Mouse (Mus musculus) gastrocnemius, adult 18-20 months (tissue): ENCODE data around the gene Ttll5. TPM values are rescaled to one million over a fixed set of nuclear protein-coding genes. Genes with fewer than 3 reads are reported as not detected.

ENCODE experiments used
- DNase-seq: peaks from one replicate; pipeline ENCODE4 v3.0.0; 2021; ENCODE audit warnings: low spot score
- total RNA-seq, 2 experiments: library from RNA; stranded (reverse); gene quantifications; 2 replicates each; pipeline ENCODE4 v1.2.3; 2021

The Ttll5 gene
- total RNA-seq, 2 experiments from 2014 or later = 5.8 to 5.9 TPM

DNA sequence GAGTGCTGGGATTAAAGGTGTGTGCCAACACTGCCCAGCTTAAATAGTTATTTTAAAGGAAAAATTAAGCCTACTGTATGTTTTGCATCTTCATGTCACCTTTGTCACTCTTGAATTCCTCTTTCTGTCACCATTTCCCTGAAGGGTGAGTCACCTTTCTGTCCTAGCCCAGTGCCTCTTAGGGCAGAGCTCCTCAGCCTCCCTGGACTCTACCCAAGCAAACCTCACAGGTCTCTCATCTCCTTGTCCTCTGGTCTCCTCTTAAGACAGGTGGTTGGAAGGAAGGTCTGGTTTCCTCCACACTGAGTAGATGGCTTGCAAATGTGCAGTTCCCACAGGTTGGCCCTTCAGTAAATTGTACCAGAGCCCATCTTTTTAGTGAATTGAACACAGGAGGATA is 143.4 kb downstream of the Ttll5 start:
- no peak for DNase-seq

DNA sequence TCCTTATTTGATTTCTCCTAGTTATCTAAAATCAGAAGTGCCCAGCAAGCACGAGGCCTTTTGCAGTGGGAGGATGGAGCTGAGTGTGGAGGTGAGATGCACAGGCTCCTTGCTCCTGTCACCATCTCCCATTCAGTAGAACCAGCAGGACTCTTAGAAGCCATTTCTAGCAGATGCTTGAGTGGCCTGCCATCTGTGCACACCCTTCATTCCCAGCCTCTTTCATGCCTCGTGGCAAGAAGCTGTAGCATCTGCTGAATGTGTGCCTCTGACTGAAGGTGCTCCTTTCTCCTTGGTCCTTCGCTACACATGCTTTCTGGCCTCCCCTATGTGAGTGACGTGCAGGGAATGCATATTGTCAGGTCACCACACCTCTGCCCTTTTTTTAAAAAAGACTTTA is 143.9 kb downstream of the Ttll5 start:
- no peak for DNase-seq

DNA sequence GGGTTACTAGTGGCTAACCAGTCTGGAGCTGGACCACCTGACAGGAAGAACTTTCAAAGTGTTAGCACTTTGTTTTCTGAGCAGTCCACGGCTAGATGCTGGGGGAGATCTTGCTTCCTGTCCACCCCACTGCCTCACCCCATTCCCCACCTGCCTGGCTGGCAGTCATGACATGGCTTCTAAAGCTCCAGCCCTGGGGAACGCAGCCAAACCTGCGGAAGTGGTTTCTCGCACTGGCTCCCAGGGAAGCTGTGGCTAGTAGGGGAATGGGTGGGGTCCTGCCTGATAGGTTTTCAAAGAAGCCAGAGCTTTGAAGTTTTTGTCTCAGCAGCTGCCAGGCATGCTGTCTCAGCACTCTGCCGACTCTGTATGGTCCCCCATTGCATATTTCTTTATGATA is 145.1 kb downstream of the Ttll5 start:
- no peak for DNase-seq

DNA sequence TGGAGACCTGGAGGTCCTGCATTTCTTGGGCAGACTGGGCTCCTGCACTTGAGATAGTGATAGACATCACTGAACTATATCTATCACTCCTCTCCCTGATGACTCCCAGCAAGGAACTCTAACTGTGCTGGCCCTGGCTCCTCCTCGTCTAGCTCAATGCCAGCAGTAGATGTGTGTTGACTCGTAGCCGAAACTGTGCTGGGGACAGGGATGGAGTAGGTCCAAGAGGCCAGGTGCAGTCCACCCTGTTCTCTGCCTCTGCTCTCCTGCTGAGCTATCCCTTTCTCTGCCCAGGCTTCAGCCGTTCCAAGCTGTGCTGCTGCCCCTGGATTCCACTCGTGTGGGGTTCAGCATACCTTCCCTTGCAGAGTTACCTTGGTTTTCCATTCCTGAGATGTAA is 145.7 kb downstream of the Ttll5 start:
- DNase-seq = peak; percentile 69

DNA sequence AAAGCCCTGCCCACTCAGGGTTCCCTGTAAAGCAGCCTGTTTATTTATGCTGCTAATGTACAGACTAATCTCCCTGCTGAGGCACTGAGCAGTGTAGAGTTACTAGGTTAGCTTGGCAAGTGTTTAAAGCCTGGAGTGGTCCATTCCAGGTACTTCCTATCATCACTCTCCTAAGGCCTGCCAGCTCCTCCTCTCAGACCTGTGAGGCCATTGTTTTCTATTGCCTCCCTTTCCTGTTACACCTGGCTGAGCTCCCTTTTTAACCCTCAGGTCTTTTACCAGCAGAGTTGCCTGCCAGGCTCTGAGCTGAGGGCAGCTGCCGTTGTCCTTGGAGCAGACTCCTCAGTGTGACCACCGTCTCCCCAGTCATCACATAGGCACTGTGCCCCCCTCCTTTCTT is 146.3 kb downstream of the Ttll5 start:
- DNase-seq = no peak

DNA sequence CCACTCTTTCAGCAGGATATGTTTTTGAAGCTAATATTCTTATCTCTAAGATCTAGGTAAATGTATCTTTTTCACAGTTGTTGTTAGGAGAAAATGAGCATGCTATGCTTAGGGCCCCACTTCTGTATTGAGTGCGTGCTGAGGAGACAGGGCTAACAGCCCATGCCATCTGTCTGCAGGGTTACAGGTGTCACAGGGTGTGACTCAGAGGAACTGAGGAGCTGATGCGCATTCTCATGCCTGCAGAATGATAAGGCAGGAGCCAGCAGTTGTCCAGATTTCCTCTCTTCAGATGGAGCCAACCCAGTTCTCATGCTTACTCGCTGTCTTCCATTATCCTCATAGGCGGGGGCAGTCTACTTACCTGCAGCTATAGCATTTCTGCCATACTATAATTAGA is 147.2 kb downstream of the Ttll5 start:
- DNase-seq = no peak

DNA sequence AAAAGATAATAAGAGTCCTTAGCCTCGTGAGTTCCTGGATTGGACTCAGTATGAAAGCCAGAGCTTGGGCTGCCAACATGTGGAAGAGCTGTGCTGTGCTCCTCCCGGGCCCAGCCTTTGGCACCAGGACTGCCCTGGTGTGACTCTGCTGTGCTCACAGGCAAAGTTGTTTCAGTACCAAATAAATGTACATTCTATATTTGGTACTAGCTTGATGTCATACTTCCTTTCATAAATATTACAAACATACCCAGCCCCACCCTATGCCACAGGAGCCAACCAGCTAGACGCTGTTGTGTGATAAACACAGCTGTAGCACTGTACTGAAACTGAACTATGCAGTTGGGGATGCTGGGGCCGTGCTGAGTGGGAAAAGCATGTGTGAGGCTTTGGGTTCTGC is 149.1 kb downstream of the Ttll5 start:
- DNase-seq = peak; percentile 39

DNA sequence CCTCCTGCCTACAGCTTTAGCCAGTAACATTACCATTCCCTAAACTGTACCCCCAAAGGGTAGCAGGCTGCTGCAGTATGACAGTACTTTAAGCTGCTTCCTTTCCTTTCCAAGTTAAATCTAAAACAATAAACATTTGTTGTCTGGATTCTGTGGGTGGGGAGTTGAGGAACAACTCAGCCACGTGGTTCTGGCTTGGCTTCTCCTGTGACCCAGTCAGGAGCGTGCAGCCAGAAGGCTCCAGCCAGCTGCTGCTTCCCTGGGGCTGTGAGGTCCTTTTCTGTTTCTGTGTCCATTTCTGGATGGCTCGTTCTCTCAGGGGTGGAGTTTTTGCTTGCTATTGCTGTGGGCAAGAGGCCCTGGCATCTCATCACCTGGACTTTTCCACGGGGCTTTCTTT is 149.6 kb downstream of the Ttll5 start:
- peak; percentile 50 for DNase-seq

DNA sequence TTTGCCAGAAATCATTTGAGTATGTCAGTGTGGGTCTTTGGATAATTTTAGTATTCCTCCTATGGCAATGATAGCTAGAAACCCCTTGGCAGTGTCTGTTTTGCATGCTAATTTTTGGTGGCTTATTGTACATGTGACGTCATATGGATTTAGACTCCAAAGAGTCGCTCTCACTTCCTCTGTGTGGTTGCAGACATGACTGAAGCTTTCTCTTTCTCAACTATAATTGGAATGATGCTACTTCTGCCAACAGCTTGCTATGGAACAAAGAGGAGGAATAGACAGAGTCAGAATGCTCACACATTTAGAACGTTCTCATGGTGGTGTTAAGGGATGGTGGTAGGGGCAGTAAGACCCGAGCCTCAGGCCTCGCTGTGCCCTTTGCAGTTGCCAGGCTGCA is 155.5 kb downstream of the Ttll5 start:
- DNase-seq = no peak

DNA sequence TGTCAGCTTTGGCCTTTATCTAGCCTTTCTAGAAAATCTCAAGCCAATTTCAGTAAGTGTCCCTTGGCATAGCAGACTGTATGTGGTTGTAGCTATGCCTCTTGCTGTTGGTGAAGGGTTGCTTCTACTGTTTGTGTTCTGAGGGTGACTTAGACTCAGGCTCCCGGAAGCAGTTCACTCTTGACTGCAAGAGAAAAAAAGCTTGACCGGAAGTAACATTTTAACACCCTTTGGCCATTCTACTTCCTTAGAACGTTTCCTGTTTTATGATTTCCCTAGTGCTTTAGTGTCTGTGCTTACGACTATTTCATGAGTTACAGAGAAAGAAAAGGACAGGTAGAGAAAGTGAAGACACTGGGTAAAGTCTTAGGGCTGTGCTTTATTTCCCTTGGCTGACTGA is 161.1 kb downstream of the Ttll5 start:
- DNase-seq = no peak

DNA sequence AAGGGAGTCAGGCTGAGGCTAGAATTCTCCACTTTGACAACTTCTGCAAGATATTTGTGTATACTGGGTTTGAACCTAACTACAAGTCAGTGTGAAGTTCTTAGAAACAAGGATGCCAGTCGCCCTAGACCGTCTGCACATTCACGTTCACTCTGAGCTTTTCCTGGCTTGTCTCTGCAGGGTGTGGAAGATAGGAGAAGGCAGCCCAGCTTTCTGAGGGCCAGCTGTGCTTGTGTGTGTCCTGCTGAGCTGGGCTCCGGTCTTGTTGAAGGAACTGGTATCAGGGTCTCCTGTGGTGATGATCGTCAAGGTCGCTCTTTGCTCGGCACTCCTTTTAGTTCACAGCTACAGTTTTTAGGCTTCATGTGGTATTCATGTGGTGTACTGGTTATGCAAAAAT is 161.6 kb downstream of the Ttll5 start:
- no peak for DNase-seq

DNA sequence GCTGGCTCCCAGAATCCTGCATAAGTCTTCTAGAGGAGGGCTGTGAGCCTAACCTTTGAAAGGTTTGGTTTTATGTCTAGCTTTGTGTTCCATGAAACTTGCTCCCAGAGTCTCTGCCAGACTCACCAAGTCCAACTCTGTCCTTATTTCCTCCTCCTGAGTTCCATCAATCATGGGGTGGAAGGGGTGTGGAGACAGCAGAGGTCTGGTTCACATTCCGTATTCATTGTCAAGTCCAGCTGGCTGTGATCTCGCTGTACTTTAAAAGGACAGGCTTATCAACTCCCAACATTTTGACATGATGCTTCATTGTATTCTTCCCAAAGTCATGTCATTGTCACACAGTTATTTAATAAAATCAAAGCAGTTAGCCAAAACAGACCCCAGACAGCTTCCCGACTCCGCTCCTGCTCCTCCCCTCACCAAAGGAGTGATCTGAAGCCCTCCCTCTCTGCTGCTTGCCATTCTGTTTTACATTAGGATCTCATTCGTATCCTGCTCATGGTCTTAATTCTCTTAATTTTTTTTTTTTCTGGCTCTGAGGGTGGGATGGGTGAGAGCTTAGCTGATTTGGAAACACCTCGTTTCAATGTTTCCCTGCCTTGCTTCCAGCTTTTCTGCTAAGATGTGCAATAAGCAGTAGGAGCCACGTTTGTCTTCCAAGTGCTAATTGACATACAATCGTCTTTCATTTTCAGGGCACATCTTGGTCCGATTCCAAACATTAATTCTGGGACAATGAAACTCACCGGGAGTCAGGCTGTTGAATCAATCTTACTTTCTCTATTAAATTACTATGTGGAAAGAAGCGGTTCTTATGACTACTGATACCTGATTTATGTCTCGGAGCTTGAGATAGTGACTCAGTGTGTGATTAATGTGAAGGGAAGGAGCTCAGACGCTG is 162.3 kb downstream of the Ttll5 start:
- no peak for DNase-seq

DNA sequence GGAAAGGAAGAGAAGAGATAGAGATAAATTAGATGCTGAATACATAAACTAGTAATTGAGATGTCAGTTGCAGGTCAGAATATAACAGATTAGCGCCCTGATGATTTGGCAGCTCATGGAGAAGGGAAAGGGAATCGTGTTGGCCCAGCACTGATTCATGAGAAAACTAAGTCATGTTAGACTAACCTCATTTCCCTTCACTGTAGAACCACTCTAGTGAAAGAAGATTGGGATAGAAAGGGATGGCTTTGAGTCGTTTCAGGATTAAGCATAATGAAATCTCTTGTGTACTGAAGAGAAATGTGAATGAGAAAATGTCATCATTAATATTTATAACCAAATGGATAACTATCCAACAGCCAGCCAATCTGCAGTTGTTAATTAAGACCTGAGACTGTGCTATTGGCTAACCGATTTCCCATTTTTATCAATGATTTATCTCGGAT is 163.0 kb downstream of the Ttll5 start:
- no peak for DNase-seq

DNA sequence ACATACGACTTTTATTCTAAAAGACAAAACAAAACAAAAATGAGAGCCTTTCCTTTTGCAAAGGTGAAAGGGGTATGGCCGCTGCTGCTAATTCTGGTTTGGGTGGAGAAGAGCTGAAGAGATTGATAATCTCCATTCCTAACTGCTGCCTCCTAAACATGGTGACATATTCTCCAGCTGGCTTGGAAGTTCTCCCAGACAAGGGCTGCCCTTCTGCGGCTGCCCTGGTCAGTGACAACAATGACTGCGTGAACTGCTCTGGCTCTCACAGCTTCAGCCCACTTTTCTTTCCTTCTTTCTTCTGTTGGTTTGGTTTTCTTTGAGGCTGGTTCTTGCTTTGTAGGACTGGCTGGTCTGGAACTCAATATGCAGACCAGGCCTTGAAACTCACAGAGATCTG is 163.7 kb downstream of the Ttll5 start:
- no peak for DNase-seq

DNA sequence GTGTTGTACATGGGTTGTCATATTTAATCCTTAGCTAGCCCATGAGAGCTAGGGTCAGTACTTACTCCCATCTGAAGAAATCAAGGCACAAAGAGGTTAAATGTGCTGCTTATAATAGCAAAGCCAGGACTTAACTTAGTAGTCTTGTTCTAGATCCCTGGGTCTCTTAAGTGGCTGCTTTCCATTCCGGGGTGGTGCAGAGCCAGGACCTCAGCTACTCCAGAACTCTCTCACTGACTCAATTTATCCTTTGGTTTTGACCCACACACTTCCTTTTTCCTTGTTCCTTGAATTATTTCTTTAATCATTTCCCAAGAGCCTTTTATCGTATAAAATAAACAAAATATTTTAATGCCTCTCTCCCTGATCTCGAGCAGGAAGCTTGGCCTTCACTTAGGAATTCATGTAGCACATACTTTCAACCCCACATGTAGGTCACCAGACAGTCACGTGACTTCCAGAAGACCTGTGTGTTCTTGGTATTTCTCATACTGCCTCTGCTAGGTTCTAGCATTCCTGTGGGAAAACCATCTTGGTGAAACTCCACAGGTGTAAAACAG is 164.4 kb downstream of the Ttll5 start:
- DNase-seq = no peak

DNA sequence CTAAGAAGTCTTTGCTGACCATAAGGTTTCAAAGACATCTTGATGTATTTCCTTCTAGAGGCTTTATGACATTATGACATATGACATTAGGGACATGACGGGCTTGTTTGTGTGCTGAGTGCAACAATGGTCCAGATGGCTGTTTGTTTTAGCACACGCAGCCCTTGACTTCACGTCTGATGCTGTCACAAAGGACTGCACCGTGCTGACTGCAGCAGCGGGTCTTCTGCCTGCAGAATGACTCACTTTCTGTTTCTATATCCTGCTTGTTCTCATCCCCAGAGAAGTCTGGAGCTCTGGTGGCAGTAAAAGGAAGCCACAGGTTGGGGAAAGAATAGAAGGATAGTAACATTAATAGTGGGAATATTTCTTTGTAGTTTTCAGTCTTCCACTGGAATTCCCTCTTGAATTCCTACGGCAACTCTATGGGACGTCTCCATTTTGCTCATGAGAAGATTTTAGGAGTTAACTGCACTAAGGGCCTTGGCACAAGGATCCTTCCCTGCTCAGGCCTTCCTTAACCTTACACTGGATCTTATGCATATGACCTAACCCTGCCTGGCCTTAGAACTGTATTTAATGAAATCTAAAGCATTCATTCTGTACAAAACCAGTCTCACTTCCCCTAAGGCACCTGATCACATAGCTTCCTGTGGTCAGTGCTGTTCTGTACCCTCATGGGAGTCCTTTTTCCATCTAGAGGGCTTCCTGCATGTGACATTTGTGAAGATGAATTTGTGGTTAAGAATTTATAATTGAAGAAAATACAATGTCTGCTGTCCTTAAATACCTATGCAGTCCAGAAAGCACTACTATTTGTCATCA is 167.8 kb downstream of the Ttll5 start:
- no peak for DNase-seq

DNA sequence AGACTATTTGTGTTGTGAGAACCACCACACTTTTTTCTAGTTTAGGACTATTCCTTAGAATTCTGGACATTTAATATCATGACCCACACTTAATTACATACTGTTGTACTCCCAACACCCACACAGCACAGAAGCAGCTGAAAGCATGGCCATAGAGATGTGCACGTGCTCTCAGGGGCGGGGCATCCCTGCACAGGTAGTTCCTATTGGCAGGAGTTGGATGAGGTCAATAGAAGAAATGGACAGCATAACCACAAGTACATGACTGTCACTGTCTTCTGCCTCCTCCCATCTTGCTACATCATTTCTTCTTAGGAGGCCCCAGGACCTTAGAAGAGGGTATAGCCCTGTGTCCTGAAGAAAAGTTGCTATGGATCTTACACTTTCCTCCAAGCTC is 168.4 kb downstream of the Ttll5 start:
- no peak for DNase-seq

DNA sequence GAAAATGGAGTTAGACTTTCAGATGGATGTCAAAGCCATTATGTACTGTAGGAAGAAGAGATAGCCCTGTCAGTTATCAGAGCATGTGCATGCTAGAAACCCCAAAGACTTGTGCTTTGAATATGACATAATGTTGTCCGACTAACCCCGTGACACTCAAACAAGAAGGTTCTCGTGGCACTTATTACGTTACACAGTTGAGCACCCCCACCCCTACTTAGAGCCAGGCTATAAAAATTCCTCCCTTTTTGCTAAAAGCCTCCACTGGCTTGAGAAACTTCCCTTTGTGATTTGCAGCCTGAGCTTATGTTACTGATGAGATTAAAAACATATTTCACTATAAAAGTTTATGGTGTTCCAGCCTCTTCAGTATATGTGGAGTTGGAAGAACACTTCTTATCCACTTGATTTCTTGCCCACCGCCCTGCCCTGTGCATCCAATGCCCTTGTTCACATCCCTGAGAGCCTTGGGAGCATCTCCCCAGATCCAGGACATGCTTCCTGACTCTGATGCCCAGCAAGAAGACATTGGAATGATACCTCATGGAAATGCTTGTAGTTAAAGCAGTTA is 169.4 kb downstream of the Ttll5 start:
- DNase-seq = no peak

DNA sequence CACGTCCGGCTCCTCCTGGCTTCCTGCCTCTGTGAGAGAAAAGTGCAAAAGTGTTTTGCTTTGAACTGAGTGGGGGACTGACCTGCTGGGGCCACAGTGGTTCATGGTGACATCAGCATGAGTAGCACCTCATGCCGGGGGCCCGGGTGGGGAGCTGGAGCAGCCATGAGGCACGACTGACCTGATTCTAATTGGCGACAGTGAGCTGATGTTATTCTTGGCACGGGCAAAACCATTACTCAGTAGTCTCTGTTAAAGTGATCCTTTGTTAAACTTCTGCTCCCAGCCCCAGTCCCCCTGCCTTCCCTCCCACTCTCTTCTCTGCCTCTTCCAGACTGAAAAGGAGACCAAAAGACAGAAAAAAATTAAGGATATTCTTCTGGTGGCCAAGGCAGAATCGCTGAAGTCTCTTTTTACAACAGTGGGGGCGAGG is 176.2 kb downstream of the Ttll5 start:
- peak; percentile 48 for DNase-seq

DNA sequence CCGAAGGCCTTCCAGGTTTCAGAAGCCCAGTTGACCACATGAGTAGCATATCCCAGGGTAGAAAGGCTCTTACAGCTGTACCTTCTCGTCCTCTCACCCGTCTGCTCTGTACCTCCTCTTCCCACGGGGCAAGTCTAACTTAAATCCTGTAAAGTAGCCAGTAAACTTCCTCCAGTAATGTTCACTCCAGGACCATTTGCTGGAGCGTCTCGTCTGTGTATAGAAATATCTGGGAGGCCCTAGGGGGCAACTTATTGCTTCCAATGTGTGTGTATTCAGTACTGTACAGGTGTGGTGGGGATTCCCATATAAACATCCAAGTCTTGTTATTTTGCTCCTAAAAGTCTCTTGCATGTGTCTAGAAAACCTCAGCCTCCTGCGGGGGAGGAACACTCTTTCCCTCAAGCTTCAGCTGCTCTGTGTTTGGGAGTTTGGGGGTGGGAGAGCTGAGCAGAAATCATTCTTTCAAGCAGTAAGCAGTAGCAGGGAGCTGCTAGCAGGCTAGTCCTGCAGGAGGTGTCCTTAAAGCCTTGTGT is 176.7 kb downstream of the Ttll5 start:
- DNase-seq = no peak

DNA sequence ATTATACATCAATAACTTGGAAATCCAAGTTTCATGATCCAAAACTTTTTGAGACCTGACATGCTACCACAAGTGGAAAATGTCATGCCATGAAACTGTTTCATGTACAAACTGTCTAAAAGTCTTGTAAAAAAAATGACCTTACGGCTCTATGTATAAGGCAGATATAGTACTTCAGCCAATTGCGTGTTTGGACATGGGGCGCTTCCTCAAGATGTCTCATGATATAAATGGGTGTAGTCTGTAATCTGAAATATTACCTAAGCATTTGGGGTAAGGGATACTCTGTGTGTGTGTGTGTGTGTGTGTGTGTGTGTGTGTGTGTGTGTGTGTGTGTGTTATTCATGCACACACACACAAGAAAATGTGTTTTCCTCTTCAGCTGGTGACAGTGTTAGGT is 180.2 kb downstream of the Ttll5 start:
- DNase-seq = no peak

DNA sequence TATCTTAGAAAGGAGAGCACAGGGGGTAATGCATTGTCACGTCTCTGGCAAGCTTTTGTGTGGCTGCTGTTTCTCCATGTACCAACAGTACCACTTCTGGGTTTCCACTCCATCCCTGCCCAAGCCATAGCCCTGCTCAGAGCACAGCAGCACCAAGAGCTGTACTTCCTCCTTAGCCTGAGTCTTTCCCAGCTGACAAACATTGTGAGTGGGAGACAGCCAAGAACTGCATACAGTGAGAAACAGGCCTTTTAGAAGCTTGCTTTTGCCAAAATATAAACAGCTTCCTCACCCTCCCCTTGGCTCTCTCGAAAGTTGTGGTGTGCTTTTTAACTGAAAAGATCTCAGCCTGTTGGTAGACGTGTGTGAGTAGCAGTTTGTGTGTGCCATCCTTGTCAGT is 182.9 kb downstream of the Ttll5 start:
- no peak for DNase-seq
